Mouse (Mus musculus): ENCODE data around the gene Src. TPM values are rescaled to one million over a fixed set of nuclear protein-coding genes. Genes with fewer than 3 reads are reported as not detected.

Src gene
- polyA plus RNA-seq, 1 experiment from 2014 or later, result 37.9 TPM

DNA sequence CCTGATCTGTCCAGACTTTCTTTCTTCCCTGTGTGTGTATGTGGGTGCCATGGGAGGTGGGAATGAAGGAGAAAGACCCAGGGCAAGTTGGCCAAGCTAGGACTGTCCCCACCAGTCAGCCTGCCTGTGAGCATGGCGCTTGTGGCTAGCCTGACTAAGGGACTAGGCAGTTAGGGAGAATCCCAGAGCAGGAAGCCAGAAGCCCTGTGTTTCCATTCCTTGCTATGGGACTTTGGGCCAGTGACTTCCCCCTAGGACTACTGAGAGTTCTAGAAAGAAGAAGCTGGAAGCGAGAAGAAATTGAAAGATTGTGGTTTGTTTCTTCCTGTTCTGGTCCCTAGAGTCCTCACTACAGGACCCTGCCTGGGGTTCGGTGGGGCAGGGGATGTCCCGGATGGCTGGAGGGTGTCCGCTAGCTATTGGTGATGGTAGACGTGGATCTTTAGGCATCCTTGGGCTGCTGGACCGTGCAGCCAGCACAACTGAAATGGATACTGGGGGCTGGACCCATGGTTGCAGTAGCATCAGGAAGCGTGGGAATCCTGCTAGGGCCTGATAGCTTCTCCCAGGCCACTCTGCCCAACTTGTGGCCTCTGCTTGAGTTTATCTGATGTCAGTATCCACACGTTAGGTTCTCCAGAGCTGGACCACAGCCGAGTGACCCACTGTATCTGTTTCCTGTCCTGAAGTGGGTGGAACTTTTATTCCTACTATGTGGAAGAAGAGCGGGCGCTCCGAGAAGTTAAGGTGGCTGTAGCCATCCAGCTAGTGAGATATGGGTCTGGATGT is 10.3 kb downstream of the Src start:
- Histone ChIP-seq H3K4me3 (no peak overlapping the region), H3K27me3 (no peaks in the 10 kb centered on the region), H3K4me1 (peaks cover 83% of the 10 kb centered on the region), H3K36me3 (peaks cover 3% of the 10 kb centered on the region; the same call in 1 of the 2 replicates), H3K9me3 (no peaks in the 10 kb centered on the region), H3K27ac (replicated peaks) (no peak overlapping the region), H3K9ac (replicated peaks) (no peak overlapping the region), H3K4me2 (replicated peaks) (no peak overlapping the region)
- 90% methylated on average over 13 of the region's 13 CpGs for WGBS
- no peak for ATAC-seq (replicated peaks)

DNA sequence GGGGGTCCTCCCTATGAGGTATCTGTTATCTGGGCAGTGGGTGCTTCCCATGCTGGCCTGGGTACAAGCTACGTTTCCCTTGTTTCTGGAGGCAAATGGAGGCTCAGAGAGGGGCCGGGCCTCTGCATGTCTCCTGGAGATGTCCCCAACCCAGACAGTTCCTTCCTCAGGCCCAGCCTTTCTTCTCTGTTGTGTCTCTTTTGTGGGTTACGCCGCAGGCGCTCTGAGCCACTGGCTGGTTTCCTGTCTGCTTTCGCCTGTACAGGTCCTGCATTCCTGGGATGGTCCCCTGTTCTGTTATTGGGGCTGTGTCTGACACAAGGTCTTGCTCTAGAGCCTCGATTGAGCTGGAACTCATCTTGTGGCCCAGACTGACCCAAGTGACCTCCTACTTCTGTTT is 11.5 kb downstream of the Src start:
- no peak overlapping the region for H3K4me2 ChIP-seq (replicated peaks)
- no peak overlapping the region for H3K4me3 ChIP-seq
- H3K9me3 ChIP-seq, result no peaks in the 10 kb centered on the region
- no peak overlapping the region for H3K9ac ChIP-seq (replicated peaks)
- WGBS, result 85% methylated on average over 7 of the region's 7 CpGs
- peaks cover 91% of the 10 kb centered on the region for H3K4me1 ChIP-seq
- H3K27me3 ChIP-seq, result no peaks in the 10 kb centered on the region
- ATAC-seq (replicated peaks), result no peak
- H3K27ac ChIP-seq (replicated peaks), result no peak overlapping the region
- peaks cover 3% of the 10 kb centered on the region; the same call in 1 of the 2 replicates for H3K36me3 ChIP-seq

DNA sequence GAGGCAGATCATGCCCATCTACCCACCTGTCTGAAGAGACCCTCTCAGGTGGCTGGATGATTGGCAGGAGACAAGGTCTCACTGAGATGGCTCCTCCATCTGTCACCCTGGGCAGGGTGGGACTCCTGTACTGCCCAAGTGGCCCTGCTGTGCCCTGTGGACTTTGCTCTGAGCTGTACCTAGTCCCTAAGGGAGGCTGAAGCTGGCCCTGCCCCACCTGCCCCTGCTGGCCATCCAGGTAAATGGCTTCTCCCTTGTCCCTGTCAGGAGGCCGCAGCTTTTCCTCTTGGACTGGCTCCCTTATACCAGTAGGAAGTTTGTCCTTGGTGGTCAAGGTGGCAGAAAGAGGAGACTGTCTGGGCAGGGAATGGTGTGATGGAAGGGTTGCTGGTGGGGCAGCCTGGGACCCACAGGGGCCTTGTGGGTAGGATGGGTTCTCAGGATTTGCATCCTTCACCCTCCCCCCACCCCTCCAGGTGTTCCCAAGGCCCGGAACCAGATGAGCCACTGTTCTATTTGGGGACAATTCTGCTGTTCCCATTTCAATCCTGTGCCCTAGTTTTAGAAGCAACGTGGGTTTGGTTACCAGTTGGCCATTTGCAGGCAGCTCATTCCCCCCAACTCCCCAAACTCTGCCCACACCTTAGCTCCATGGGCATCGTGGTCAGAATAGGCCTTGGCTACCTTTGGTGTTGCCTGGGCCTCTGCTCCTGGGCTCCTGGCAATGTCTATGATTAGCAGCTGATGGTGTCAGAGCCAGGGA is 12.6 kb downstream of the Src start:
- Histone ChIP-seq H3K4me2 (replicated peaks) (no peak overlapping the region), H3K27me3 (no peaks in the 10 kb centered on the region), H3K9ac (replicated peaks) (no peak overlapping the region), H3K27ac (replicated peaks) (no peak overlapping the region), H3K9me3 (no peaks in the 10 kb centered on the region), H3K36me3 (peaks cover 3% of the 10 kb centered on the region; the same call in 1 of the 2 replicates), H3K4me1 (peaks cover 85% of the 10 kb centered on the region), H3K4me3 (no peak overlapping the region)
- WGBS, result 79% methylated on average over 4 of the region's 4 CpGs
- no peak for ATAC-seq (replicated peaks)

DNA sequence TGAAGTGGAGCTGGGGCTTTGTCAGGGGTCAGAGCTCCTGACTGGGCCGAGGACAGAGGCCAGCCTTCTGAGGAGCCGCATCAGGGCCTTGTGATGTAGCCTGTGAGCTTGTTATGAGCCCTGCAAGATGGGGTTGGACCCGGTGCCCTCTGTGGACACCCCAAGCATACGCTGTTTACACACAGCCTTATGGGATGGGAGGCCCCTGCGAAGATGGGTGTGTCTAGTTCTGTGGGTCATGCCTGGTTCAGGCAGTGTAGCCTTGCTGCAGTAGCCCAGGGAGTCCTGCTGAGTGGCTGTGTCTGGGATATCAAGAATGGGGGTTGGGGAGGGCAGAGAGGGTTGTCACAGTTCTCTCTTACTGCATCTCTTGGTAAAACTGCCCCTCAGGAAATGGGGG is 13.7 kb downstream of the Src start:
- no peak; the same call in 1 of the 2 replicates for ATAC-seq (replicated peaks)
- Histone ChIP-seq H3K27ac (replicated peaks) (peak overlapping the region; percentile 80), H3K9me3 (no peaks in the 10 kb centered on the region), H3K27me3 (no peaks in the 10 kb centered on the region), H3K4me1 (peaks cover 74% of the 10 kb centered on the region), H3K4me3 (no peak overlapping the region), H3K36me3 (peaks cover 3% of the 10 kb centered on the region; the same call in 1 of the 2 replicates), H3K4me2 (replicated peaks) (no peak overlapping the region), H3K9ac (replicated peaks) (0 out of 2 replicates have a peak overlapping the region, but pooled peaks have one; percentile 17)
- 82% methylated on average over 5 of the region's 5 CpGs for WGBS

DNA sequence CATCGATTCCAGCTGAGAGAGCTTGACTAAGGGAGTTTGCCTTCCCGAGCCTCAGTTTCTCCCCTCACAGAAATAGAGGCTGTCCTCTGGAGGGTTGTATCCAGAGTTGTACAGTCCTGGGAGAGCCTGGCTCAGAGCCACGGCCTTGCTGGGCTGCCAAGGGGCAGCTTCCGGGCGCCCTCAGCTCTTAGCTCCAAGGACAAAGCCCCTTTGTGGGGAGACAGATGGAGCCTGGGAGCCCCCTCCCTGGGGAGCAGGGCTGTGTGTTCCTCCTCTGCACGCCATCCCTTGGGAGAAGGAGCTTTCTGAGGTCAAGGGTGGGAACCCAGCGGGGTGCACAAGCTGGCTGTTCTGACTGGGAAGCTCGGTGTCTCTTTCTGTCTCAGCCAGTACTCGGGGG is 14.2 kb downstream of the Src start:
- Histone ChIP-seq H3K4me3 (no peak overlapping the region), H3K9me3 (no peaks in the 10 kb centered on the region), H3K4me1 (peaks cover 69% of the 10 kb centered on the region), H3K27ac (replicated peaks) (peak overlapping the region; percentile 80), H3K9ac (replicated peaks) (peak overlapping the region; percentile 17; the same call in 1 of the 2 replicates), H3K36me3 (peaks cover 3% of the 10 kb centered on the region; the same call in 1 of the 2 replicates), H3K4me2 (replicated peaks) (no peak overlapping the region), H3K27me3 (no peaks in the 10 kb centered on the region)
- ATAC-seq (replicated peaks), result peak; percentile 46
- 36% methylated on average over 9 of the region's 9 CpGs for WGBS

DNA sequence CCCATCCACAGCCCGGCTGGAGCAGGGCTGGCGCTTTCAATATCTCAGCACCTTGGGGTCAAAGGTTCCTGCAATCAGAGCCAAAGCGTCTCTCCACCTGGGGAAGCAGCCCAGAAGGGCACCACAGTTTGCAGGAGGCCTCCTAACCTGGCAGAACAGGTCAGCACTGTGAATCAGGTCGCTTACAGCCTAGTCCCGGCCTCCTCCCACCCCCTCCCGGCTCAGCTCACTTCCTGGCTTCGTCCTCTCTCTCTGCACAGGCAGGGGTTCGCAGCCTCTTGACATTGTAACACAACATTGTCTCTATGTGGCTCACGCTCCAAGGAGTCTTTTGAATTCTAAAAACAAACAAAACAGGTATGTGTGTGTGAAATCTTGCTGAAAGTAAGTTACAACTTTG is 15.8 kb downstream of the Src start:
- Histone ChIP-seq H3K4me2 (replicated peaks) (no peak overlapping the region), H3K27me3 (no peaks in the 10 kb centered on the region), H3K4me1 (peaks cover 61% of the 10 kb centered on the region), H3K27ac (replicated peaks) (peak overlapping the region; percentile 64), H3K36me3 (peaks cover 3% of the 10 kb centered on the region; the same call in 1 of the 2 replicates), H3K9ac (replicated peaks) (no peak overlapping the region), H3K9me3 (no peaks in the 10 kb centered on the region), H3K4me3 (no peak overlapping the region)
- ATAC-seq (replicated peaks), result no peak
- 41% methylated on average over 9 of the region's 9 CpGs for WGBS

DNA sequence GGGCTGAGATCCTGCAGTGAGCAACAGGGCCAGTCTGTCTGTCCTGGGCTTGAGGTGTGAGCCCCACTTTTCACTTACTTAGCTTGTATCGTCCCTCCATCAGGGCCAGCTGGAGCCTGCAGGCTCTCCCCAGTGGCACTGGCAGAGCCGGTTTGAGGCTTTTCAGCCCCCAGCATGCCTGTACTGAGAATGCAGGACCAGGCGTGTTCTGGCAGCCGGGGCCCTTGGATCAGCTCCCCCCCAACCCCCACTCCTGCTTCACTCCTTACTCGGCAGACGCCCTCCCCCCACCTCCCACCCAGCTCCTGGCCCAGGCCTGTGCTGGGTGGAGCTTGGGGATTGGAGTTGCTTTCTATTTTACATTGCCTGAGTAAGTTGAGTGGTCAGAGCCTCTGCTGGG is 16.3 kb downstream of the Src start:
- no peak overlapping the region for H3K4me3 ChIP-seq
- no peaks in the 10 kb centered on the region for H3K27me3 ChIP-seq
- H3K9ac ChIP-seq (replicated peaks), result no peak overlapping the region
- 0 out of 2 replicates have a peak overlapping the region, but pooled peaks have one; percentile 5 for H3K4me2 ChIP-seq (replicated peaks)
- peaks cover 3% of the 10 kb centered on the region; the same call in 1 of the 2 replicates for H3K36me3 ChIP-seq
- H3K9me3 ChIP-seq, result no peaks in the 10 kb centered on the region
- peak; percentile 47 for ATAC-seq (replicated peaks)
- peaks cover 56% of the 10 kb centered on the region for H3K4me1 ChIP-seq
- 3% methylated on average over 6 of the region's 6 CpGs for WGBS
- H3K27ac ChIP-seq (replicated peaks), result peak overlapping the region; percentile 64

DNA sequence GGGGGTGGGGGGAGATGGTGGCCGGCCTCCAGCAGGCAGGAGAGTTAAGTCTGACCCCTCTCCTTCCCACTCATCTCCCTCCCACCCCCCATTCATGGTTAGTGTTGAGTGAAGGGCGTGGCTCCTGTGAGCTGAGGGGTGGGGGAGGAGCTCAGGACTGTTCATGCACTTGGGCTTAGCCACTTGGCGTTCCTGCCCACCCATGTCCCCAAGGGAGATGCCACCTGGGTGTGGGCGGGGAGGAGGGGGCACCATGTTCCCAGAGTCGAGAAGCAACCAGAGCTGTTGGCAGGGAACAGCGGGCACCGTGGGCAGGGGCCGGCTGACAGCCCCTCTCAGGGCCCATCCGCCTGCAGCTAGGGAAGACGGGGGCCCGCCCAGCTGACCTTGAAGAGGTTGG is 18.3 kb downstream of the Src start:
- Histone ChIP-seq H3K9me3 (no peaks in the 10 kb centered on the region), H3K27ac (replicated peaks) (no peak overlapping the region), H3K27me3 (no peaks in the 10 kb centered on the region), H3K4me3 (no peak overlapping the region), H3K4me1 (peaks cover 38% of the 10 kb centered on the region), H3K36me3 (peaks cover 17% of the 10 kb centered on the region), H3K9ac (replicated peaks) (no peak overlapping the region), H3K4me2 (replicated peaks) (no peak overlapping the region)
- 85% methylated on average over 11 of the region's 11 CpGs for whole genome bisulfite sequencing
- no peak for ATAC-seq (replicated peaks)

DNA sequence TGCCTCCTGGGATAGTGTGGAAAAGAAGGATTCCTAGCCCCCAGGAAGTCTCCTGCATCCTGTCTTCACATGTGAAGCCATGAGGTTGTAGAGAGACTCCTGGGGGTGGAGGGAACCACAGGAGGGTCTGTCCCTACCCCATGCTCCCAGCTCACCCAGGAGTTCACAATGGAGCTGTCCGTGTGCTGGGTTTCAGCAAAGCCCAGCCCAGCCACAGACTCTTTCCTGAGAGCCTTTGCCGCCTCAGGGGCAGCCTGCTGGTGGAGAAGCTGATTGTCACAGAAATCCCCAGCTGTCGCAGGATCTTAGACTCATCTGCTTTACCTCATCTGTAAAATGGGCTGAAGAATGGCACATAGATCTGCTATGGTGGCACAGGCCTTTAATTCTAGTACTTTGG is 18.9 kb downstream of the Src start:
- Histone ChIP-seq H3K27me3 (no peaks in the 10 kb centered on the region), H3K9me3 (no peaks in the 10 kb centered on the region), H3K9ac (replicated peaks) (no peak overlapping the region), H3K4me2 (replicated peaks) (no peak overlapping the region), H3K36me3 (peaks cover 23% of the 10 kb centered on the region), H3K4me1 (peaks cover 32% of the 10 kb centered on the region), H3K4me3 (no peak overlapping the region), H3K27ac (replicated peaks) (no peak overlapping the region)
- 87% methylated on average over 3 of the region's 3 CpGs for WGBS
- no peak for ATAC-seq (replicated peaks)

DNA sequence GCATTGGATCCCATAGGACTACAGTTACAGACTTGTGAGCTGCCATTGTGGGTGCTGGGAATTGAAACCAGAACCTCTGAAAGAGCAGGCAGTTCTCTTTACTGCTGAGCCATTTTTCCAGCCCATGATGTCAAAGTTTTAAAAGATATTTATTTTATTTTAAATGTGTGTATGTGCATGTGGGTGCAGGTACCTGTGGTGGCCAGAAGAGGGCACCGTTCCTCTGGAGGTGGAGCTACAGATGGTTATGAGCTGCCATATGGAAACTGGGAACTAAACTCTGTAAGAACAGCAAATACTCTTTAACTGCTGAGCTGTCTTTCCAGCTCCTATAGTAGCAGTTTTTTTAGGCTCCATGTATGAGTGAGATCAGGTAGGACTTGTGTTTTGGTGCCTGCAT is 23.1 kb downstream of the Src start:
- Histone ChIP-seq H3K4me3 (no peak overlapping the region), H3K36me3 (peaks cover 37% of the 10 kb centered on the region), H3K27me3 (no peaks in the 10 kb centered on the region), H3K9ac (replicated peaks) (no peak overlapping the region), H3K9me3 (no peaks in the 10 kb centered on the region), H3K4me1 (no peaks in the 10 kb centered on the region), H3K27ac (replicated peaks) (no peak overlapping the region), H3K4me2 (replicated peaks) (no peak overlapping the region)
- WGBS, result 100% methylated on average over 1 of the region's 1 CpGs
- ATAC-seq (replicated peaks), result no peak

DNA sequence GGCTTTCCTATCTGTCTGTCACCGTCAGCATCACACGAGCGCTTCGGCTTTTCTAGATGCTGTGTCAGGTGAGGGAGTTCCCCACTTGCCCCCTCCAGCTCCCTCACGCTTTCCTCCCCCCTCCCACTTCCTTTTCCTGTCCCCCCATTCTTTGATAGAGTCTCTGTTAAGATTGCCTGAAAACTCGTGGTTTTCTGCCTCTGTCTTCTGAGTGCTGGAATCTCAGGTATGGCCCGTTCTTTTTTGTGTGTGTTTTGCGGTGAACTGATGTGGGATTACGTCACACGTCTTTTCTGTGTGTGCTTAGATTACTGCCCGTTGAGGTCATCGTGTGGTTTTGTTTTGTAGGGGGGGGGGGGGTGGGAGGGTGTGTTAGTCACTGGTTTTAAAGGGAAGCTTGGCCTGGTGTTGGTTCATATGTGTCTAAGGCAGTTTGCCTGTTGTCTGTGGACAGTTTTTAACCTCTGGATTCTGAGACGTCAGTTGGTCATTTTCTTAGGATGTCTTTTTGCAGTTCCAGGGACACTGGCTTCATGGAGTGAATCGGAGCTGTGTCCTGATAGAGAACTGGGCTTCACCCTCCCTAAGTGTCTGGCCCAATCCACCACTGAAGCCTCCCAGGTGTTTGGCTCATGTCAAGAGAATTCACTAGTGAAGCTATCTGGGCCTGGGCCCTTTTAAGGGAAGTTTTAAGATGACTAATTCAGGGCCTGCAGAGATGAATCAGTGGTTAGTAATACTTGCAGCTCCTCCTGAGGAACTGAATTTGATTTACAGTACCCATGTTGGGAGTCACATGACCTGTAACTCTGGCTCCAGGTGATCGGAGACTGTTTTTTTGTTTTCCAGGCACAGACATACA is 29.3 kb downstream of the Src start:
- 85% methylated on average over 15 of the region's 15 CpGs for WGBS
- H3K27ac ChIP-seq (replicated peaks), result no peak overlapping the region
- no peaks in the 10 kb centered on the region for H3K4me1 ChIP-seq
- no peak overlapping the region for H3K4me2 ChIP-seq (replicated peaks)
- peaks cover 29% of the 10 kb centered on the region for H3K36me3 ChIP-seq
- H3K9ac ChIP-seq (replicated peaks), result no peak overlapping the region
- ATAC-seq (replicated peaks), result no peak
- H3K4me3 ChIP-seq, result no peak overlapping the region
- H3K27me3 ChIP-seq, result no peaks in the 10 kb centered on the region
- no peaks in the 10 kb centered on the region for H3K9me3 ChIP-seq
